Mouse (Mus musculus) limb, embryonic 11.5 days (tissue): ENCODE measurements around the gene Ptdss2. TPM values are rescaled to one million over a fixed set of nuclear protein-coding genes. Genes with fewer than 3 reads are reported as not detected.

ENCODE experiments used
- ATAC-seq: fragments of 200-750 bp; cut with Nextera tagmentation; 2 replicates; pipeline ENCODE4 v1.8.0; 2017; ENCODE audit warnings: low read depth; ENCODE audit not compliant: insufficient number of reproducible peaks, low FRiP score, low TSS enrichment
- DNase-seq: peaks from one replicate; pipeline ENCODE4 v3.0.0-alpha.2; 2015; ENCODE audit warnings: low spot score
- H3K27ac ChIP-seq: fragments of 300-500 bp; sonication (generic); replicated peaks from 2 replicates; pipeline ENCODE4 v1.5.1; 2014; ENCODE audit warnings: low read depth, mild to moderate bottlenecking, low read length
- H3K27me3 ChIP-seq: fragments of 300-500 bp; sonication (generic); 2 replicates; pipeline ENCODE4 v1.6.1; 2014; ENCODE audit warnings: mild to moderate bottlenecking, low read length, mixed read lengths; ENCODE audit not compliant: control insufficient read depth, insufficient read depth
- H3K36me3 ChIP-seq: fragments of 300-500 bp; sonication (generic); 2 replicates; pipeline ENCODE4 v1.6.1; 2014; ENCODE audit warnings: mild to moderate bottlenecking, low read length, moderate library complexity, mixed read lengths; ENCODE audit not compliant: control insufficient read depth, insufficient read depth
- H3K4me1 ChIP-seq: fragments of 300-500 bp; sonication (generic); 2 replicates; pipeline ENCODE4 v1.6.1; 2014; ENCODE audit warnings: low read length, mixed read lengths; ENCODE audit not compliant: control insufficient read depth, insufficient read depth
- H3K4me2 ChIP-seq: fragments of 300-500 bp; sonication (generic); 2 replicates; pipeline ENCODE4 v1.6.1; 2014; ENCODE audit warnings: low read depth, mild to moderate bottlenecking, moderate library complexity; ENCODE audit not compliant: severe bottlenecking
- H3K4me3 ChIP-seq: fragments of 300-500 bp; sonication (generic); 2 replicates; pipeline ENCODE4 v1.5.1; 2014; ENCODE audit warnings: low read depth, low read length
- H3K9ac ChIP-seq: fragments of 300-500 bp; sonication (generic); 2 replicates; pipeline ENCODE4 v1.6.1; 2014; ENCODE audit warnings: mild to moderate bottlenecking, low read length
- H3K9me3 ChIP-seq: fragments of 300-500 bp; sonication (generic); 2 replicates; pipeline ENCODE4 v1.6.1; 2016; ENCODE audit warnings: low read length; ENCODE audit not compliant: control insufficient read depth
- WGBS: fragments of 180-500 bp; shearing (Covaris S2); extraction: QIAGEN DNeasy Blood & Tissue Kit; methylation state at CpG from one replicate; pipeline ENCODE4 v1.1.7; 2014; 5-methylcytosine and 5-hydroxymethylcytosine counted together
- polyA plus RNA-seq: library from polyadenylated mRNA; unstranded; fragments of >200 nt; fragmentation: Nextera tagmentation; extraction: Ambion mirVana; gene quantifications from 2 replicates; pipeline ENCODE4 v1.2.1, GENCODE M21; 2014

Ptdss2 gene
- polyA plus RNA-seq, 1 experiment from 2014 or later, result 70.6 TPM

GRCm38 (mm10) chr7:141148639-141149038 lies 26.5 kb downstream of the Ptdss2 start:
- Histone ChIP-seq H3K4me3 (no peak overlapping the region), H3K36me3 (peaks cover 23% of the 10 kb centered on the region), H3K9me3 (no peaks in the 10 kb centered on the region), H3K27me3 (no peaks in the 10 kb centered on the region), H3K9ac (no peak overlapping the region), H3K4me1 (no peaks in the 10 kb centered on the region), H3K27ac (no peak overlapping the region), H3K4me2 (no peak overlapping the region)
- ATAC-seq (no peak), DNase-seq (no peak)
- WGBS, result 75% methylated on average over 4 of the region's 4 CpGs

GRCm38 (mm10) chr7:141155362-141155761 lies 33.2 kb downstream of the Ptdss2 start:
- Histone ChIP-seq H3K4me3 (no peak overlapping the region), H3K9ac (no peak overlapping the region), H3K4me1 (no peaks in the 10 kb centered on the region), H3K27ac (no peak overlapping the region), H3K4me2 (no peak overlapping the region), H3K36me3 (peaks cover 25% of the 10 kb centered on the region), H3K9me3 (no peaks in the 10 kb centered on the region), H3K27me3 (no peaks in the 10 kb centered on the region)
- WGBS, result 92% methylated on average over 9 of the region's 9 CpGs
- DNase-seq, result no peak
- ATAC-seq, result no peak

- no peak overlapping the region for H3K4me3 ChIP-seq
- H3K27ac ChIP-seq, result no peak overlapping the region
- peaks cover 11% of the 10 kb centered on the region for H3K36me3 ChIP-seq
- no peak for ATAC-seq
- 97% methylated on average over 7 of the region's 7 CpGs for WGBS
- DNase-seq, result no peak
- no peaks in the 10 kb centered on the region for H3K27me3 ChIP-seq
- no peaks in the 10 kb centered on the region for H3K9me3 ChIP-seq
- H3K9ac ChIP-seq, result no peak overlapping the region
- no peak overlapping the region for H3K4me2 ChIP-seq
- peaks cover 5% of the 10 kb centered on the region for H3K4me1 ChIP-seq
Measured at GRCm38 (mm10) chr7:141164397-141164796, 42.2 kb downstream of the Ptdss2 start.

GRCm38 (mm10) chr7:141164850-141165249 lies 42.7 kb downstream of the Ptdss2 start:
- H3K27me3 ChIP-seq, result no peaks in the 10 kb centered on the region
- no peak for ATAC-seq
- H3K4me2 ChIP-seq, result no peak overlapping the region
- no peak overlapping the region for H3K4me3 ChIP-seq
- 89% methylated on average over 6 of the region's 6 CpGs for WGBS
- H3K9me3 ChIP-seq, result no peaks in the 10 kb centered on the region
- no peak overlapping the region for H3K9ac ChIP-seq
- peaks cover 11% of the 10 kb centered on the region for H3K36me3 ChIP-seq
- no peak for DNase-seq
- H3K4me1 ChIP-seq, result peaks cover 5% of the 10 kb centered on the region
- H3K27ac ChIP-seq, result no peak overlapping the region

GRCm38 (mm10) chr7:141167901-141168517 lies 45.8 kb downstream of the Ptdss2 start:
- no peaks in the 10 kb centered on the region for H3K9me3 ChIP-seq
- H3K9ac ChIP-seq, result peak overlapping the region; percentile 78
- no peaks in the 10 kb centered on the region for H3K27me3 ChIP-seq
- peaks cover 2% of the 10 kb centered on the region; the same call in 1 of the 2 replicates for H3K36me3 ChIP-seq
- H3K4me1 ChIP-seq, result peaks cover 8% of the 10 kb centered on the region
- ATAC-seq (no peak), DNase-seq (no peak)
- peak overlapping the region; percentile 47 for H3K4me3 ChIP-seq
- WGBS, result 14% methylated on average over 7 of the region's 7 CpGs
- H3K4me2 ChIP-seq, result peak overlapping the region; percentile 78
- no peak overlapping the region for H3K27ac ChIP-seq

- ATAC-seq, result no peak
- peaks cover 2% of the 10 kb centered on the region; the same call in 1 of the 2 replicates for H3K36me3 ChIP-seq
- peaks cover 12% of the 10 kb centered on the region for H3K4me1 ChIP-seq
- H3K27ac ChIP-seq, result no peak overlapping the region
- H3K4me2 ChIP-seq, result peak overlapping the region; percentile 78
- peak overlapping the region; percentile 78 for H3K9ac ChIP-seq
- peak; percentile 61 for DNase-seq
- H3K4me3 ChIP-seq, result peak overlapping the region; percentile 47
- 2% methylated on average over 22 of the region's 22 CpGs for WGBS
- no peaks in the 10 kb centered on the region for H3K9me3 ChIP-seq
- no peaks in the 10 kb centered on the region for H3K27me3 ChIP-seq
Measured at GRCm38 (mm10) chr7:141168518-141168953, 46.4 kb downstream of the Ptdss2 start.

GRCm38 (mm10) chr7:141169300-141169699 lies 47.1 kb downstream of the Ptdss2 start:
- no peaks in the 10 kb centered on the region for H3K36me3 ChIP-seq
- no peak overlapping the region for H3K9ac ChIP-seq
- H3K27me3 ChIP-seq, result no peaks in the 10 kb centered on the region
- WGBS, result 91% methylated on average over 1 of the region's 1 CpGs
- H3K4me1 ChIP-seq, result peaks cover 12% of the 10 kb centered on the region
- DNase-seq, result no peak
- no peak for ATAC-seq
- no peaks in the 10 kb centered on the region for H3K9me3 ChIP-seq
- H3K27ac ChIP-seq, result no peak overlapping the region
- H3K4me3 ChIP-seq, result no peak overlapping the region
- no peak overlapping the region for H3K4me2 ChIP-seq

GRCm38 (mm10) chr7:141169866-141170265 lies 47.7 kb downstream of the Ptdss2 start:
- H3K4me1 ChIP-seq, result peaks cover 12% of the 10 kb centered on the region
- no peaks in the 10 kb centered on the region for H3K36me3 ChIP-seq
- H3K4me3 ChIP-seq, result no peak overlapping the region
- no peaks in the 10 kb centered on the region for H3K9me3 ChIP-seq
- ATAC-seq (no peak), DNase-seq (no peak)
- H3K27ac ChIP-seq, result no peak overlapping the region
- no peak overlapping the region for H3K4me2 ChIP-seq
- H3K9ac ChIP-seq, result no peak overlapping the region
- no peaks in the 10 kb centered on the region for H3K27me3 ChIP-seq
